Mouse (Mus musculus): ENCODE measurements around the gene Teddm2.

DNA sequence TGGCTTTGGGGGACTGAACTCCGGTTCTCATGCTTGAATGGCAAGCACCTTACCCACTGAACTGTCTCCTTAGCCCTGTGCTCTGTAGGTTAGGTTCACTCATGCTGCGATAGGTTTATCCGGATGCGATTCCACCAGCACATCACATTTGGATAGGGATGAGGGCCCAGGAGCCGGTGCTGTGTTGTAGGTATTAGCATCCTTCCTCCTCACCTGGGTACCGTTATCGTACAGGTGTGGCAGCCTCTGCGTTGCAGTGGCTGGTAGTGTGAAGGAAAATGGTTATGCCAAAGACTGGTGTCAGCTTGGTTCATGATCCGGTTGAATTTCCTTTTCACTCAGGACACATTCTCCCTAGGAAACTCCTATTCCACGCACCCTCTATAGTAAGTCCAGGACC is 9.9 kb downstream of the Teddm2 start:
- TF ChIP-seq TAL1 (IDR thresholded peaks at IDR 0.05; ENCODE audit: low read length) (no peak), GATA1 (IDR thresholded peaks at IDR 0.05; ENCODE audit: low read length) (no peak)
